Mouse (Mus musculus): ENCODE results near the gene Hoxa6.

- TF ChIP-seq EP300 (IDR thresholded peaks at IDR 0.05; ENCODE audit: insufficient read depth, low read depth, low read length) = no peak
- TF ChIP-seq CTCF (IDR thresholded peaks at IDR 0.05; ENCODE audit: low read depth, low read length) = no peak
- TF ChIP-seq POLR2A (IDR thresholded peaks at IDR 0.05; ENCODE audit: insufficient read depth, low read length) = no peak
Observed at GRCm38 (mm10) chr6:52168191-52169055, 40.1 kb downstream of the Hoxa6 start.

All from ES-Bruce4 (cell line).